27 mouse cellular contexts compared by ENCODE assay signal in the genomic region with DNA sequence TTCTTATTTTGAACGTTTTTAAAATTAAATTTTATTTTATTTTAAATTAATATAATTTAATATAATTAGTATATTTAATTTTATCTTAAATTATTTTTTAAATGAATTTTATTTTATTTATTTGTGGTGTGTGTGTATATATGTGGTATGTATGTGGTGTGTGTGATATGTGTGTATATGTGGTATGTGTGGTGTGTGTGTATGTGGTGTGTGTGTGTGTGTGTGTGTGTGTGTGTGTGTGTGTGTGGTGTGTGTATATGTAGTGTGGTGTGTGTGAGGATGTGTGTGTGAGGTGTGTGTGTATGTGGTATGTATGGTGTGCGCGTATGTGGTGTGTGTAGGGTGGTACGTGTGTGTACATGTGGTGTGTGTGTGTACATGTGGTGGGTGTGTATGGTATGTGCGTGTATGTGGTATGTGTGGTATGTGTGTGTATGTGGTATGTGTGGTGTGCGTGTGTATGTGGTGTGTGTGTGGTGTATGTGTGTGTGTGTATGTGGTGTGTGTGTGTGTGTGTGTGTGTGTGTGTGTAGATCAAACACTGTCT.
DNase-seq lines count a peak whose midpoint lies in the region; ATAC-seq and TF ChIP-seq lines count a peak whose summit lies in the region.
"Had no signal": no experiment of that assay in that cellular context is flagged by ENCODE, and none has a peak within 500 bp of the region (broad histone marks: within the 10 kb centered on the region; RNA-seq: fewer than 3 reads in every experiment).

No protein-coding gene starts in this region.

- H3K27ac ChIP-seq in forebrain, embryonic 15.5 days (replicated peaks), result no peak overlapping the region
- H3K27ac ChIP-seq in forebrain, embryonic 10.5 days, result no peak overlapping the region
- no peak overlapping the region for H3K27ac ChIP-seq in midbrain, embryonic 12.5 days (replicated peaks)
- H3K27ac ChIP-seq in midbrain, postnatal 0 days (ENCODE audit: low read depth, low read length), result no peak overlapping the region
- H3K27ac ChIP-seq in limb, embryonic 13.5 days, result no peak overlapping the region
- no peak overlapping the region for H3K27ac ChIP-seq in midbrain, embryonic 16.5 days (ENCODE audit: low read length)
- H3K27ac ChIP-seq: heart, adult 2 months; intestine, embryonic 15.5 days; layer of hippocampus, adult 2 months; left cerebral cortex, adult 2 months; liver, embryonic 15.5 days had no signal

- no peaks in the 10 kb centered on the region for H3K4me1 ChIP-seq in forebrain, embryonic 15.5 days
- peaks cover 11% of the 10 kb centered on the region for H3K4me1 ChIP-seq in forebrain, embryonic 10.5 days
- no peaks in the 10 kb centered on the region for H3K4me1 ChIP-seq in midbrain, embryonic 12.5 days
- no peaks in the 10 kb centered on the region for H3K4me1 ChIP-seq in midbrain, postnatal 0 days (ENCODE audit: insufficient read depth, low read length)
- no peaks in the 10 kb centered on the region for H3K4me1 ChIP-seq in limb, embryonic 13.5 days
- H3K4me1 ChIP-seq in midbrain, embryonic 16.5 days (ENCODE audit: control insufficient read depth, insufficient read depth, low read length), result no peaks in the 10 kb centered on the region; the same call in 1 of the 2 replicates
- H3K4me1 ChIP-seq: heart, embryonic 12.5 days; intestine, embryonic 15.5 days; liver, embryonic 15.5 days had no signal

- H3K27me3 ChIP-seq in forebrain, embryonic 15.5 days, result no peaks in the 10 kb centered on the region
- peaks cover 5% of the 10 kb centered on the region; the same call in 1 of the 2 replicates for H3K27me3 ChIP-seq in forebrain, embryonic 10.5 days (ENCODE audit: poor library complexity, severe bottlenecking)
- peaks cover 6% of the 10 kb centered on the region; the same call in 1 of the 2 replicates for H3K27me3 ChIP-seq in midbrain, embryonic 12.5 days
- H3K27me3 ChIP-seq in midbrain, postnatal 0 days (ENCODE audit: insufficient read depth, low read length), result no peaks in the 10 kb centered on the region
- H3K27me3 ChIP-seq in limb, embryonic 13.5 days, result no peaks in the 10 kb centered on the region
- 0 out of 2 replicates have a peak, but pooled peaks cover 2% of the 10 kb centered on the region for H3K27me3 ChIP-seq in midbrain, embryonic 16.5 days (ENCODE audit: control insufficient read depth, insufficient read depth, low read depth, low read length)
- H3K27me3 ChIP-seq: heart, embryonic 12.5 days; intestine, embryonic 15.5 days; liver, embryonic 15.5 days had no signal

- H3K36me3 ChIP-seq in forebrain, embryonic 15.5 days, result no peaks in the 10 kb centered on the region
- no peaks in the 10 kb centered on the region for H3K36me3 ChIP-seq in forebrain, embryonic 10.5 days (replicated peaks)
- no peaks in the 10 kb centered on the region for H3K36me3 ChIP-seq in midbrain, embryonic 12.5 days
- H3K36me3 ChIP-seq in midbrain, postnatal 0 days (ENCODE audit: insufficient read depth, low read length), result no peaks in the 10 kb centered on the region
- H3K36me3 ChIP-seq in limb, embryonic 13.5 days, result no peaks in the 10 kb centered on the region
- no peaks in the 10 kb centered on the region for H3K36me3 ChIP-seq in midbrain, embryonic 16.5 days (ENCODE audit: control insufficient read depth, insufficient read depth, low read length)
- H3K36me3 ChIP-seq: heart, embryonic 12.5 days; intestine, embryonic 15.5 days; liver, embryonic 15.5 days had no signal

- 31% methylated on average over 6 of the region's 6 CpGs for WGBS in forebrain, embryonic 15.5 days
- 24% methylated on average over 6 of the region's 6 CpGs for WGBS in forebrain, embryonic 10.5 days
- WGBS in midbrain, embryonic 12.5 days, result 28% methylated on average over 6 of the region's 6 CpGs
- 26% methylated on average over 6 of the region's 6 CpGs for WGBS in midbrain, postnatal 0 days
- 26% methylated on average over 6 of the region's 6 CpGs for WGBS in limb, embryonic 13.5 days
- WGBS in midbrain, embryonic 16.5 days, result 30% methylated on average over 6 of the region's 6 CpGs

- ATAC-seq in forebrain, embryonic 15.5 days (replicated peaks), result 0 out of 2 replicates have a peak, but pooled peaks have one; percentile 35
- peak; percentile 63 for ATAC-seq in midbrain, embryonic 12.5 days (ENCODE audit: low FRiP score, low read depth)
- no peak for ATAC-seq in midbrain, postnatal 0 days (ENCODE audit: low FRiP score)
- ATAC-seq in limb, embryonic 13.5 days (ENCODE audit: low FRiP score, low read depth), result 0 out of 2 replicates have a peak, but pooled peaks have one; percentile 15
- ATAC-seq in midbrain, embryonic 16.5 days, result peak; percentile 42; the same call in 1 of the 2 replicates
- ATAC-seq: hindbrain, embryonic 16.5 days; intestine, embryonic 15.5 days had no signal

- TF ChIP-seq CTCF in midbrain, postnatal 0 days (IDR thresholded peaks at IDR 0.05), result no peak

- no peak overlapping the region for H3K9ac ChIP-seq in forebrain, embryonic 15.5 days (replicated peaks)
- no peak overlapping the region for H3K9ac ChIP-seq in midbrain, embryonic 12.5 days (replicated peaks)
- no peak overlapping the region for H3K9ac ChIP-seq in midbrain, postnatal 0 days (replicated peaks; ENCODE audit: low read length, poor library complexity, severe bottlenecking)
- H3K9ac ChIP-seq in limb, embryonic 13.5 days, result no peak overlapping the region
- no peak overlapping the region for H3K9ac ChIP-seq in midbrain, embryonic 16.5 days (ENCODE audit: low read depth, low read length)
- H3K9ac ChIP-seq: heart, embryonic 12.5 days; intestine, embryonic 15.5 days; liver, embryonic 15.5 days; lung, embryonic 14.5 days had no signal

- H3K4me2 ChIP-seq in forebrain, embryonic 15.5 days (replicated peaks), result no peak overlapping the region
- H3K4me2 ChIP-seq in midbrain, embryonic 12.5 days (replicated peaks), result no peak overlapping the region
- no peak overlapping the region for H3K4me2 ChIP-seq in midbrain, postnatal 0 days (ENCODE audit: low read depth, low read length, poor library complexity, severe bottlenecking)
- H3K4me2 ChIP-seq in limb, embryonic 13.5 days (replicated peaks), result no peak overlapping the region
- no peak overlapping the region for H3K4me2 ChIP-seq in midbrain, embryonic 16.5 days (ENCODE audit: low read length)
- H3K4me2 ChIP-seq: heart, embryonic 12.5 days; intestine, embryonic 15.5 days; liver, embryonic 15.5 days; lung, embryonic 14.5 days had no signal

- H3K9me3 ChIP-seq in forebrain, embryonic 15.5 days, result no peaks in the 10 kb centered on the region
- no peaks in the 10 kb centered on the region for H3K9me3 ChIP-seq in forebrain, embryonic 10.5 days
- no peaks in the 10 kb centered on the region for H3K9me3 ChIP-seq in midbrain, embryonic 12.5 days
- no peaks in the 10 kb centered on the region for H3K9me3 ChIP-seq in midbrain, postnatal 0 days (ENCODE audit: low read length)
- no peaks in the 10 kb centered on the region for H3K9me3 ChIP-seq in limb, embryonic 13.5 days
- H3K9me3 ChIP-seq in midbrain, embryonic 16.5 days (replicated peaks; ENCODE audit: control insufficient read depth, low read length, poor library complexity, severe bottlenecking), result no peaks in the 10 kb centered on the region
- H3K9me3 ChIP-seq: heart, embryonic 12.5 days; intestine, embryonic 15.5 days; liver, embryonic 15.5 days had no signal

- DNase-seq in forebrain, embryonic 10.5 days (ENCODE audit: extremely low spot score, low spot score), result no peak
- no peak for DNase-seq in midbrain, postnatal 0 days (ENCODE audit: low spot score)
- DNase-seq in yolk sac, embryonic 10.5 days (ENCODE audit: low spot score), result no peak
- DNase-seq: adrenal gland, postnatal 25 days; B cell, adult 2 months; cerebellum, adult 18-20 months; cerebellum, postnatal 14 days; heart, adult 2 months; heart, postnatal 4 days; kidney, adult 2 months; kidney, postnatal 36 days; lung, embryonic 14.5 days; lung, postnatal 14 days; retina, postnatal 1 day; right cerebral cortex, postnatal 14 days; thymus, postnatal 14 days had no signal

- H3K4me3 ChIP-seq in forebrain, embryonic 15.5 days, result no peak overlapping the region
- no peak overlapping the region for H3K4me3 ChIP-seq in forebrain, embryonic 10.5 days
- no peak overlapping the region for H3K4me3 ChIP-seq in midbrain, embryonic 12.5 days
- H3K4me3 ChIP-seq in midbrain, postnatal 0 days (ENCODE audit: low read depth, low read length), result no peak overlapping the region
- no peak overlapping the region for H3K4me3 ChIP-seq in limb, embryonic 13.5 days
- H3K4me3 ChIP-seq in midbrain, embryonic 16.5 days (ENCODE audit: low read depth, low read length), result no peak overlapping the region
- H3K4me3 ChIP-seq: heart, adult 2 months; heart, embryonic 12.5 days; intestine, embryonic 15.5 days; layer of hippocampus, adult 2 months; left cerebral cortex, adult 2 months; liver, embryonic 15.5 days; myocyte had no signal
